ENCODE assay signal across 8 mouse cellular contexts in the genomic region with DNA sequence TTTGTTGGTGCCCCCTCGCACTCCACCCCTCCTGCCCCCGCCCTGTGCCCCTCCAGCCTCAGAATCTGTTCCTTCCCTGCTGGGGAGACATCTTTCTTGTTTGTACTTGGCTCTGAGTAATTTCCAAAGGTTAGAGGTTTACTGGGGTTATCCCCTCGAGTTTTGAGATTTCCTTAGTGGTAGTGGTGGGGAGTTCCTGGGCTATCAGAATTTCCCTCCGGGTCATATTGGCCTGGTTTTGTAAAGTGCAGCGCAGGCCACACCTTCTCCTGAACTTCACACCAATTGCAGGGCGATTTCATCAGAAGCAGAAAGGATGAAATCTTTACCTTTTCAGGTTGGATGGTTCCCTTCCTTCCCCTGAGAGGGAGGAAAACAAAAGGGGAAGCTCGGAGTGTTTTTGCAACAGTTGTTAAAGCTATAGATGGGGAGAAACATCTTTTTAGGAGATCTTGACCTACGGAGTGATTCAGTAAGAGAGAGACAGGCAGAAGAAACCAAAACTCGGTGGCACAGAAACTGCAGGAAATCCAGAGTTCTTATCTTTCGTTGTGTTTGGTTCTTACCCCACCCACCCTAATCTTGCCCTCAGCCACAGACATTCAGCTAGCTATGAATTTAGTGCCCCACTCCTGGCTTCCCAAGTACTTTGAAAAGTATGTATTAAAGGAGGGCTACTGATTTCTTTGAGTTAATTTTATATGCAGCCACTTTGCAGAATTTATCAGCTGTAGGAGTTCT. TPM values are rescaled to one million over a fixed set of nuclear protein-coding genes. Genes with fewer than 3 reads are reported as not detected.
DNase-seq lines count a peak whose midpoint lies in the region; ATAC-seq and TF ChIP-seq lines count a peak whose summit lies in the region.

No protein-coding gene starts in this region.

- no peak for DNase-seq in kidney, adult 9 months
- DNase-seq in induced T-regulatory cell, adult 2 months (ENCODE audit: low read depth), result peak; percentile 86
- DNase-seq in midbrain, postnatal 0 days (ENCODE audit: low spot score), result no peak
- DNase-seq in layer of hippocampus, postnatal 10 days (ENCODE audit: low spot score in 2 of 2), result no peak
- DNase-seq in c-Kit-positive CD71-positive TER-119-positive erythroid progenitor cells, embryonic 14.5 days (ENCODE audit: low spot score), result no peak
- DNase-seq in urinary bladder, adult 18-20 months (ENCODE audit: low spot score in 2 of 2), result no peak

- H3K9me3 ChIP-seq in kidney, embryonic 14.5 days (ENCODE audit: control insufficient read depth, low read length), result no peaks in the 10 kb centered on the region
- no peaks in the 10 kb centered on the region for H3K9me3 ChIP-seq in midbrain, postnatal 0 days (ENCODE audit: low read length)

- no peaks in the 10 kb centered on the region for H3K36me3 ChIP-seq in kidney, embryonic 14.5 days (ENCODE audit: control insufficient read depth, insufficient read depth, low read length)
- H3K36me3 ChIP-seq in midbrain, postnatal 0 days (ENCODE audit: insufficient read depth, low read length), result no peaks in the 10 kb centered on the region

- H3K27me3 ChIP-seq in kidney, embryonic 14.5 days (ENCODE audit: control insufficient read depth, insufficient read depth, low read length), result no peaks in the 10 kb centered on the region; the same call in 1 of the 2 replicates
- H3K27me3 ChIP-seq in midbrain, postnatal 0 days (ENCODE audit: insufficient read depth, low read length), result peaks cover 17% of the 10 kb centered on the region

- H3K4me3 ChIP-seq in kidney, embryonic 14.5 days (ENCODE audit: low read length), result peak overlapping the region; percentile 52
- H3K4me3 ChIP-seq in midbrain, postnatal 0 days (ENCODE audit: low read depth, low read length), result peak overlapping the region; percentile 43

- no peak for TF ChIP-seq CTCF in midbrain, postnatal 0 days (IDR thresholded peaks at IDR 0.05)

- H3K4me1 ChIP-seq in kidney, embryonic 14.5 days (ENCODE audit: control insufficient read depth, insufficient read depth, low read length), result peaks cover 5% of the 10 kb centered on the region; the same call in 1 of the 2 replicates
- H3K4me1 ChIP-seq in midbrain, postnatal 0 days (ENCODE audit: insufficient read depth, low read length), result peaks cover 7% of the 10 kb centered on the region; the same call in 1 of the 2 replicates

- peak overlapping the region; percentile 47; the same call in 1 of the 2 replicates for H3K9ac ChIP-seq in kidney, embryonic 14.5 days (ENCODE audit: low read depth, low read length)
- H3K9ac ChIP-seq in midbrain, postnatal 0 days (replicated peaks; ENCODE audit: low read length, poor library complexity, severe bottlenecking), result no peak overlapping the region

- H3K27ac ChIP-seq in kidney, embryonic 14.5 days (ENCODE audit: low read depth, low read length), result no peak overlapping the region
- H3K27ac ChIP-seq in midbrain, postnatal 0 days (ENCODE audit: low read depth, low read length), result no peak overlapping the region

- no peak for ATAC-seq in kidney, embryonic 14.5 days (ENCODE audit: low FRiP score, low TSS enrichment)
- ATAC-seq in common myeloid progenitor, adult 5-6 weeks (replicated peaks; ENCODE audit: low read depth, poor library complexity, severe bottlenecking), result peak; percentile 30
- ATAC-seq in midbrain, postnatal 0 days (ENCODE audit: low FRiP score), result no peak

- 19% methylated on average over 10 of the region's 10 CpGs for WGBS in kidney, embryonic 14.5 days
- WGBS in midbrain, postnatal 0 days, result 31% methylated on average over 10 of the region's 10 CpGs

- H3K4me2 ChIP-seq in kidney, embryonic 14.5 days (replicated peaks; ENCODE audit: low read depth, low read length), result peak overlapping the region; percentile 92
- peak overlapping the region; percentile 83 for H3K4me2 ChIP-seq in midbrain, postnatal 0 days (ENCODE audit: low read depth, low read length, poor library complexity, severe bottlenecking)

RNA-seq across cellular contexts. Expression of gene Fam129a, which starts 1.0 kb away (rescaled TPM):
- 3.1 and 5.9 TPM in 2 replicates for polyA plus RNA-seq in kidney, embryonic 14.5 days (2014; fragmentation: Nextera tagmentation; extraction: Ambion mirVana)
- 7.9 and 13.9 TPM in 2 replicates for total RNA-seq in common myeloid progenitor, adult 5-6 weeks (2017)
- 1.4 and 3.5 TPM in 2 replicates for total RNA-seq in midbrain, postnatal 0 days (2014; rRNA removed)
- 1.2 and 1.6 TPM in 2 replicates for polyA plus RNA-seq in midbrain, postnatal 0 days (2015; fragmentation: Nextera tagmentation; extraction: Ambion mirVana)
- 1 to 10 TPM; 4.8 to 6.2 TPM for total RNA-seq in layer of hippocampus, postnatal 10 days (2021)
